Mouse (Mus musculus): ENCODE measurements at regions not wholly inside any gene's neighbourhood (a gene's known extent, or its start where the extent isn't known, plus 50 kb on each side); places are given as distances from the start of the nearest gene placed in this dataset.
A peak's percentile ranks its signal among the peaks of the same experiment; 100 is the strongest.
"Not testable (repeated sequence)": the region's sequence is repeated elsewhere in the genome, so short reads cannot be mapped to it uniquely, and the experiment has no call there.

DNA sequence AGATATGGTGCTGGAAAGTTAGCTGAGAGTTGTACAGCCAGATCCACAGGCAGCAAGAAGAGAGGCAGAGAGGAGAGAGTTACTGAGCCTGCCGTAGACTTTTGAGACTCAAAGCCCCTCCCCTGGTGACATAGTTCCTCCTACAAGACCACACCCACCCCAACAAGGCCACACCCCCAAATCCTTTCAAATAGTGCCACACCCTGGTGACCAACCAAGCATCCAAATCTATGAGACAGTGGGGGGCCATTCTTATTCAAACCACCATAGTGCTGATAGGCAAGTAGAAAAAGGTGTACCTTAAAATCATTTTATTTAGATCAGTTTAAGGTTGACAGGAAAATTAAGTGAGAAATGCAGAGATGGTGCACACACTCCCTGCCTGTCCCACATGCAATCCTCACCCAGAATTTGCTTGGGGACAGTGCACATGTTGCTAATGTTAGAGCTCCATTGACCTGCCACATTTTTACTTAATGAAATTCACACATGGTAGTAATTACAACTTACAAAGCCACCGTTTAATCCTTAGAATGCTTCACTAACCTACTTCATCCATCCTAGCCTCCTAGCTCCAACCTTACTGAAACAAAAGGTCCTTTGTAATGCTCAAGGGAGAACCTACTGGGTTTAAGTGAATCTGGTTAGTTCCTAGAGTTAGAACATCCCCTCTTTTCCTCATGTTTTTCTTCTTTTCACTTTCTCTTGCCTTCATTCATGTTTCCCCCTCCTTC is 86.5 kb downstream of the Phlda1 start:
- no peak for DNase-seq (ENCODE audit: low spot score)

DNA sequence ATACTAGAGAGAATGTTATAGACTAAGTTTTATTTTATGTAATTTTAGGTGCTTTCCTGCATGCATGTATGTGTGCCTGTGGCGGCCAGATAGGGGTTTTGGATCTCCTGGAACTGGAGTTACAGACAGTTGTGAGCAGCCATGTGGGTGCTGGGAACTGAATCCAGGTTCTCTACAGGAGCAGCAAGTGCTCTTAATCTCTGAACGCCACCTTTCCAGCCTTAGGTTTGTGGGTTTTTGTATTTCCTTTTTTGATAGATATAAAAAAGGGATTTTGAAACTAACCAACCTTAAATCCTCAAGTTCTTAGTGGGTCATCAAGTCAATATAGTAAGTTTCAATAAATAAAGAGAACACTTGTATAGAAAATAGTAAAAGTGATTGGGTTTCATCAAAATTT is 87.2 kb downstream of the Phlda1 start:
- no peak for DNase-seq (ENCODE audit: low spot score)

DNA sequence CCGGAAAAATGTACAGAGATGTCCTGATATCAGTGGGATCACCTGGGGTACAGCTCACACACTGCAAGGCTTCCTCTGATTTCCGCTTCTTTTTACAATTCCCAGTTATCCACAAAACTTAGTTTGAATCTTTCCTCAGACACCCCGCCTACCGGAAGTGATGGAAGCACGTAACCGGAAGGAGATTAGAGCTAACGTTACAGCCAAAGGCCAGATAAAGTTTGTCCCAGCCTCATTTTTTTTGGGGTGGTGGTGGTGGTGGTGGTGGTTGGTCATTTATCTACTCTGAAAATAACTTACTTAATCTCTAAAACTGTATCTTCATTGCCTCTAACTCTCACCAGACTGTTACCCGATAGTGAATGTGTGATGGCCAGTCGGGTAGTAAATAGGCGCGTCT is 88.1 kb downstream of the Phlda1 start:
- no peak for DNase-seq (ENCODE audit: low spot score)

DNA sequence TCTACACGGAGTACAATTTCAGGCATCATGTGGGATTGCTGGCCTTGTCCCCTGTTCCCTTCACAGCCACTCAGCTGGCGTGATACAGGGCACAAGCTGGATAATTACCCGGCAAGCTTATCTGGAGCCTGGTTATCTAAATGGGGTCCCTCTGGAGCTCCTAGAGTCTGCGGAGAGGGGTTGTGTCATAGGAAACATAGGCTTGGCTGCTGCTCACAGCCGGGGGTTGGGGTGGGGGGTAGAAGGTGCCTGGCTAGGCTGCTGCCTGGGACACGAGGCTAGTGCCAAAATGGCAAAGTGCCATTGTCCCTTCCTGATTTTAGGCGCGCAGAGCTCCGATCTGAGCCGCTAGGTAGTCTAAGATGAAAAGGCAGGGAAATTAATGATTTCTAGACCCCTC is 88.6 kb downstream of the Phlda1 start:
- DNase-seq (ENCODE audit: low spot score), result no peak

DNA sequence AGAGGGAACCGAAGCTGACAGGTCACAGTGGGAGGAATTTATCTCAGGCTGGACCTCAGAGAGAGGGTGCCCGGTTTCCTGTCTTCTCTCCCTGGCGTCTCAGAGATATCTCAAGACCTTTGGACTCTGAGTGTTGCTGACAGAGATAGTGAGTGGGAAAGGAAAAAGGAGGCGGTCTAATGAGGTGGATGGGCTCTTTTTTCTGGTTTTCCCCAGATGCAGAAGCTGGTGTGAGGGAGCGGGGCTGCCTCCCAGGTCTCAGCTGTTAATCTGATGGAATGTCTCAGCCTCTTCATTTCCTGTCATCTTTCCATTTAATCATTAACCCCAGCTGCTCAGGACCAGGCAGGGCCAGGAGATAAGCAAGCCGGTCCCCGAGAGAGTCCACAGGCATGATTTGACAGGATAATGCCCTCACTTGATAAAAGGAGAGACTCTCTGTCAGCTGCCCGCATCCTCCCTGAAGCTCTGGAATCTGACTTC is 89.5 kb downstream of the Phlda1 start:
- no peak for DNase-seq (ENCODE audit: low spot score)

DNA sequence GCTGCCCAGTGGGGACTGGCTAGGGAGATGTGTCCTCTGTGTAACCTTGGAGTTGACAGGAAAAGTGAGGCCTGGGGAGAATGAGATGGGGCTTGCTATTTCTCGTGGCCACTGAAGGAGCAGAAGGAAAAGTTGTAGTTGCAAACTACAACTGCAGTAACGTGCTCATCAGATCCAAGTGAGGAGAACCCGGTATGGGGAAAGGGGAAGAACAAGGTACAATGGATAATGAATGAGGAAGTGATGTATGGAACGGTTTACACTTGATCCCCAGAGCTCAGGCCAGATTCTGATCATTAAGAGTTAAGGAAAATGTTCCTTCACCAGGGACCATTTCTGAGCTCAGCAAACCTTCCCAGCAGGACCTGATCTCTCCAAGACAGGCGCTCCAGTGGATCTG is 92.6 kb downstream of the Phlda1 start:
- no peak for DNase-seq (ENCODE audit: low spot score)

DNA sequence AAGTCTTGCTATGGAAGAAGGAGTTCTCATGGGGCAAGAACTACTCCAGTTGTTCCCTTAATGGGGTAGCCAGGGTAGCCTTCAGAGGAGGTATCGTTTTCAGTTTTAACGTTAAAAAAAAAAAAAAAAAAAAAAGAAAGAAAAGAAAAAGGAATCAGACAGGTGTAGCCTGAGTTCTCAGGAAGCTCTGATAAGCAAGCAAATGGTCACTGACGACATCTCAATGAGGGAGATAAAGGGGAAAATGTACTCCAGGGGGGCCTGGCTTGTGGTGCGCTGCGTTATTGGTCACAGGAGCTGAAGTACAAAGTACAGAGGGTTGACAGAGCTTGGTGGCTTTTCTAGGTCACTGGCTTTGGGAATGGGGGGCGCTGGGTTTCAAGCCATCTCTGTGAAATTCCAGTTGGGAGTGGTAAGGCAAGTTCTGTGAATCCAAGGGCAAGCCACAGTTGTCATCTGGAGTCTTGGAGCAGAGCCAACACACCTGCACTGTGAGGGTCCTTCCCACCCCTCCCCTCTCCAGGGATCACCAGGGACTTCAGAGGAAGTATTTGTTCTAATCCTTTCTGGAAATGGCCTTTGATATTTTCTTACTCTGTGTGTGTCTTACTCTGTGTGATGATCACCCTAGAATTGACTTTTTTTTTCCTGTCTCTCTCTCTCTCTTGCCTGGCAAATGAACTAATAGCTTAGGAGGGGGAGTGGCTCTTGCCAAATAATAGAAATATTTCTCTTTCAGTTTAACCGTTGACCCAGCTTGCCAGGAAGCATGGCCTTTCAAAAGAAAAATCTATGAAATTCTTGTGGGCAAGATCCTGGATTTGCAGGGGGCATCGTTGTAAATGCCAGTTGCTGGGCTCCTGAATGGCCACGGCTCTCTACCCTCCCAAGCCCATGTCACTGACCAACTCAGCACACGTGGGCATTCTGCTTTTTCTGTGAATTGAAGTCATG is 93.5 kb downstream of the Phlda1 start:
- DNase-seq (ENCODE audit: low spot score), result no peak

DNA sequence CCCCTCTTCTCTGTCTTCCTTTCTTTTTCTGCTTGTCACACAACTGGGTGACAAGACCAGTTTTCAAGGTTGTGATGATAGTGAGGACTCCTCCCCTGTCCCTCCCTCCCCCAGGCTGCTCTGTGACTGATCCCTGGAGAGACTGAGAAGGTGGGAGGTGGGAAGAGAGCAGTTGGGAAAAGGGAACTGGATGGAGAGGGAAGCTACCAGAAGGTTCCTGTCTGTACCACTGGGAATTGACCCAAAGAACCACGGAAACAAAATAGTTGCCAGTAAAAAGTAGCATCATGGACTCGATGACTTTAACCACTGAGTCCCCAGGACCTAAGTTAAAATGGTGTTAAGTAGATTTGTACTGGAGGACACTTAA is 94.2 kb downstream of the Phlda1 start:
- no peak for DNase-seq (ENCODE audit: low spot score)

DNA sequence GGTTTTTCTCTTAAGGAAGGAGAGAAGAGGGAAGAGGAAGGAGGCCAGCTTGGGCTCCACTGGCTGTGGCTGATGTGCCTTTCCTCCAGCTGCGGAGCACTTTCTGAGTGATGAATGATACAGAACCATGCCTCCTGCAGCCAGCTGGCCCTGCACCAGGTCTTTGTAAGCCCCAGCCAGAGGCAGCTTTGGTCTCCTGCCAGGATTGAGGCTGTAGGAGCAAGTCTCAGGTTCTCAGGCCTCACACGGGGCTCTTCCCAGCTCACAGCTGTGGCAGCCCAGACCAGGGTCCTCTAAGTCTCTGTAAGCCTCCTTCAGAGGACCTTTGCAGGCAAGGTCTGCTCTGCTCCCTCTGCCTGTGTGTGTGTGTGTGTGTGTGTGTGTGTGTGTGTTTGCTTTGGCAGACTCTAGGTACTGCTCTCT is 94.6 kb downstream of the Phlda1 start:
- DNase-seq (ENCODE audit: low spot score), result peak; percentile 80

DNA sequence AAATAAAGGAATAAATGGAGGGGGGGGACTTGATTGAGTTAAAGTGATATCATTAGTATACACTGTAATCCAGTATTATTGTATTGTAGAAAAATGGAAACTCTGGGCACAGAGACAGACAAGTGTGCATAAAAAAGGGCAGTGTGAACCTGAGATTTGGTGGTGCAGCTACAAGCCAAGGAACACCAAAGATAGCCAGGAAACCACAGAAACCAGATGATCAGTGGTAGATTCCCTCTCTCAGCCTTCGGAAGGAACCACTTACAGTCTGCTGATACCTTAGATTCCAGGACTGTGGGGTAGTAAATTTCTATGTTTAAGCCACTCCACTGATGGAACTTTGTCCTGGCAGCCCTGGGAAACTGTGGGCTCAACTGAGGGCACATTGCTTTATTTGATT is 97.1 kb downstream of the Phlda1 start:
- DNase-seq (ENCODE audit: low spot score), result no peak

DNA sequence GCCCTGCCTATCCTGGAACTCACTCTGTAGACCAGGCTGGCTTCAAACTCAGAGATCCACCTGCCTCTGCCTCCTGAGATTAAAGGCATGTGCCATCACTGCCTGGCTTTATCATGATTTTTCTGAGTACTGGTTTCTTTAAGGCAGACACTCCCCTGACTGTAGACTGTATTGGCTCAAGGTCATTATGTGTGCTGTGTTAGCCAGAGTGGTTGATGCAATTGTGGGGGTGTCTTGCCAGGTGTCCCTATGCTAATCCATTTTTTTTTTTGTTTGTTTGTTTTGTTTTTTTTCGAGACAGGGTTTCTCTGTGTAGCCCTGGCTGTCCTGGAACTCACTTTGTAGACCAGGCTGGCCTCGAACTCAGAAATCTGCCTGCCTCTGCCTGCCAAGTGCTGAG is 101.3 kb downstream of the Phlda1 start:
- DNase-seq (ENCODE audit: low spot score), result not testable (repeated sequence)

DNA sequence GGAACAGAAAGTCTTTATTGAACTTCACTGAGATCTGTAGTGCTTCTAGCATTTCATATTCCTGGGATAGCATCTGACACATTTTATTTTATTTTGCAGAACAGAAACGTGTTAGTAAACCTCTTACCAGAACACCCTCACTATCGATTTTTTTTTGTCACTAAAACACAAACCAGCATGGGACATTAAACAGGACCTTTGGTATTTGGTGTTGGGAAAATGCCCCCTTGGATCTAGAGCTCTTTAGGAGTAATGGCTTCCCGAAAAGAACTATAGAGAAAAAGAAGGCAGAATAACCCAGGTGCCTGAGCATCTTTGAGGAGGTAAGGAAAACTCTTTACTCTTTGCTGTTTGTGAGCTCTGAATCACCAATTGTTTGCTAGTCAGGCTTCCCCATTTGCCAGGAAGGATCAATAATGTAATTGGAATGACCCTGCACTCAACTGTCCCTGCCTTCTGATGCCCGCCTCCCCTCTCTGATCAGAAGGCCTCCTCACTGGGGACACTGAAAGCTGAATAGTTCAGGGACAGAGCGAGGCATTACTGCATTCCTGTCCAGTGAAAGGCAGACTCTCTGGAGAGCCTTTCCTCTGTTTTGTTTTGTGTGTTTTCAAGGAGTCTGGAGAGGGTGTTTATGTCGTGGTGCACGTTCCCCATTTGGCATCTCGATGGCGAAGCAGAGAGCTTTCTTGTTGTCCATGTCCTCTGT is 102.5 kb downstream of the Phlda1 start:
- no peak for DNase-seq (ENCODE audit: low spot score)

DNA sequence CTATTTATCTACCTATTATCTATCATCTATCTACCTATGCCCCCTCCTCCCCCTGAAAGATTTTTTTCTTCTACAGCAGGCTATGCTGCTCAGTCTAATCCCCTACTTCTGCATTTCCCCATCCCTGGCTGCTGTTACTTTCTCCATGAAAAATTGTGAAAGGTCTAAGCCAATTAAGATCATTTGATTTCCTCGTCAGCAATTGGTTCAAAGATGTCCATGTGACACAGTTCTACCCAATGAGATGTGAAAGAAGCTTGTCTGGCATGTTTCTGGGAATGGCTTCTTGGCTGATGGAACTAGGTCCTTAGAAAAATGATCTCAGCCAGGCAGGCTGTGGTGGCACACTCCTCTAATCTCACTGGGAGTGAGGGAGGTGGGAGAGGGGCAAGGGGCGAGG is 103.8 kb downstream of the Phlda1 start:
- no peak for DNase-seq (ENCODE audit: low spot score)

DNA sequence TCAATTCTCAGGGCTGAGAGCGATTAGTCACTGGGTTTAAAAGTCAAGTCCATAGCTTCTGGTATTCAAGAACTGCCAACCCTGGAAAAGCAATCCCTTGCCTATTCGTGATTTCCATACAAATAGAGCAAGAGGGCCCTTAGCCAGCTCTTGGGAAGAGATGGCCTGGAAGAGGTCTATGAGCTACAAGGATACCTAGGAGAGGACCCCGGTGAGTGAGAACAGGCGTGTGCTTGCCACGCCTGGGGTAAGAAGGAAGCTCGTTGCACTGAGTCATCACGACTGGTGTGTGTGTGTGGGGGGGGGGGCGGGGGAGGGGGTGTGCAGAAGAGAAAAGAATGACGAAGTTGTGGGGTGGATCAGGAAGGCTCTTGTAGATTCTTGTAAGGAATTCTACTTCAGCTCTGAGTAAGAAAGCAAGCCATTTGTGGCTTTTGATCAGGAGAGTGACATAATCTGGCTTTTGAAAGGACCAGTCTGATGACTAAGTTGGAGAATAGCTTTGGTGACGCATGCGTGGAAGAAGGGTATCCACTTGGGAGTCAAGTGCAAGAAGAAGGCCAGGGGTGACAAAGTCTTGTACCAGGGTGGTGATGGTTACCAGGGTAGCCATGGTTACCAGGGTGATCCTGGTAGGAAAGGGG is 113.7 kb downstream of the Phlda1 start:
- no peak for DNase-seq (ENCODE audit: low spot score)

DNA sequence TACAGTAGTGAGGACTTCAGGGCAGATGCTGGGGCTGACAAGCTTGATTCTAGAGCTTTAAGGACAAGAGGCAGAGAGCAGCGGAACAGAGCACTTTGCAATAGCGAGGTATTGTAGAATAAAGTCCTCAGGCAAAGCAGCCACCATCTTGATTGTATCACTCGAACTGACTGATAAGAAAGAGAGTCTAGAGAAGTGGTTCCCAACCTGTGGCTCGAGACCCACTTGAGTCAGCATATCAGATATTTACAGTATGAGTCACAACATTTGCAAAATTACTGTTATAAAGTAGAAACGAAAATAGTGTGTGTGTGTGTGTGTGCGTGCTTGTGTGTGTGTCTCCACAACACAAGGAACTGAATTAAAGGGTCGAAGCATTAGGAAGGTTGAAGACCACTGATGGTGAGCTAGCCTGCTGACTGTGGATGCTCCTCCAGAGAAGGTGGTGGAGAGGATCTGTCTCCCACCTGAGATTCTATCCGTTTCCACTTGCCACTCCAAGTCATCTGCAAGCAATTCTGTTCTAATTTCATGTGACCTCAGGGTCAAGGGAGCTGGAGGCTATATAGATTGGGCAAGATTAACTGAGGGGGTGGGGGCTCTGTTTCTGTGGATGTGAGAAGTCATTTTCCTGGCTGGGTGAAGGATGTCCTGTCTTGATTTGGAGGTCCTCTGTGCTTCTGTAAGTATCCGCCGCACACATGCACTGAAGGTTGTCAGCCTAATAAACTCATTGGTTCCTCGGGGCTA is 115.0 kb downstream of the Phlda1 start:
- DNase-seq (ENCODE audit: low spot score), result no peak

DNA sequence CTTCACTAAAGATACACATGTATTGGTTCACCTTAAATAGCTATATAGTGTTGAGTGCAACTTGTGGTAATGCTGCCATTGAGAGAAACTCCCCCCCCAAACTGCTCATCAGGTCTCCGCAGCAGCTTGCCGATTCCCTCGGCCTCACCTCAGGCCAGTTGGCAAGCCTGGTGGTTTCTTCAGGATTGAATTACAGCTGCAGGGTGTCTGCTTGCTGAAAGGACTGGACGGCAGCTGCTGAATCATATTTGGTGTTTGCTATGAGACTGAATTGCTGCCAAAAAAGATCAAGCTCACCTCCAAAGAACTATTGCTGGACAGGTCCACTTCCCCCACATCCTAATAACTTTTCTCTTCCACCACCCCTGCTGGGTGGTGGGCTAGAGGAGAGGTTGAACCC is 116.7 kb downstream of the Phlda1 start:
- DNase-seq (ENCODE audit: low spot score), result no peak

DNA sequence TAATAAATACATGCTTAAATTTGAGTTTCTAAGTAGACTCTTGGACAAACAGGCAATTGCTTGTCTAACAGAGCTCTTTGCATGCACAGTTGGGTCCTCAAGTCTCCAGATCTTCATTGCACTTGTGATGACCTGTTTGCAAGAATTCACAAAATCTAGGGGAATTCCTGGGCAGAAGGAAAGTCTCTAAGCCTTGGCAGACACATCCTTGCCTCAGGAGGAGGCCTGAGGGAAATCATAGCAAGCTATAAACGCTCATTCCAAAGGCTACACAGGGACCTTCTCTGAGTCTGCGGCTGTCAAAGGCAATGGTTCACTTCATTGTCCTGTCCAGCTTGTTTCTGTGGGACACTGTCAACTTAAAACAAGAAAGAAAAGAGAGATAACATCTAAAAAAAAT is 117.9 kb downstream of the Phlda1 start:
- no peak for DNase-seq (ENCODE audit: low spot score)

DNA sequence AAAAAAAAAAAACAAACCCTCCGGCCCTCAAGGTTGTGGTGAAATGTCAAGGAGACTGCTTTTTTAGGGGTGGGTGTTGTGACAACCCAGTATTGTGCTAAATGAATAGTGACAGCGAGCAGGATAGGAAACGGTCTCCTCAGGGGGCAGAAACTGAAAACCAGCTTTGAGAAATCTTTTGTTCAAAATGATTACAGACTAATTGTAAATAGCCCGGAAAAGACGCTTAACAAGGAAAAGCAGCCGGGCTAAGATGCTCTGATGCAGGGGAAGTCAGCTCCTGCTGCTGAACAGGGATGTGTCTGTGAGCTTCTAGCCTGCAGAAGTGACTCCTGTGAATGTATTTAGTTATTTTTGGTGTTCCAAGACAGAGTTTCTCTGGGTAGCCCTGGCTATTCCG is 118.5 kb downstream of the Phlda1 start:
- no peak for DNase-seq (ENCODE audit: low spot score)

DNA sequence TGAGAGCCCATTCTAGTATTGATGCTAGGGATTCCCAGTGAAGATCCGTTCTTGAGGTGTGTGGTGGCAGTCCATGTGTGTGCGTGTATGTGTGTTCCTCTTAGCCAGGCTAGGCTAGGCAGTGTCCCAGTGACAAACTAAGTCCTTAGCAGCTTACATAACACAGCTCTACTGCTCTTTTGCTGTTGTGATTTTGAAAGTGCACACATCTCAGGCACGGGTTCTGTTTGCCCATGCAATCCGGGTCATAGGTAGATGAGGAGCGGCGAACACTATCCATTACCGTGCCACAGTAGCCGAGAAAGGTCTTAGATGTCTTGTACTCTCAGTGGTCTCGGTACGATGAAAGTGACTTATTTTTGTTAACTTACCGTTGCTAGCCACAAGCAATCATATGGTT is 119.5 kb downstream of the Phlda1 start:
- DNase-seq (ENCODE audit: low spot score), result no peak

DNA sequence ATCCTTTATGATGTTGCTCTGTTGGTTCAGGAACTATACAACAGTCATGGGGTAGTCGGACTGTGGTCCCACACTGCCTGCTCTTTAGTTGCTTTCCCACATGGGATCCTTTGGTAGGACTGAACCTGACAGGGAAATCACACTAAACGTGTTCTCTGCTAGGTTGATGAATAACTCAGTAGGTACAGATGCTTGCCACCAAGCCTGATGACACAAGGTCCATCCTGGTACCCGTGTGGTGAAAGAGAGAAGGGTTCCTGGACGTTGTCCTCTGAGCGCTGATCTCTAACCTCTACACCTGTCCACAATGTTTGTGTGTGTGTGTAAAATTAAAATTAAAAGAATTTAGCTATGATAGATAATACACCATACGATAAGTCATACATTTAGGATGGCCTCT is 119.9 kb downstream of the Phlda1 start:
- no peak for DNase-seq (ENCODE audit: low spot score)

DNA sequence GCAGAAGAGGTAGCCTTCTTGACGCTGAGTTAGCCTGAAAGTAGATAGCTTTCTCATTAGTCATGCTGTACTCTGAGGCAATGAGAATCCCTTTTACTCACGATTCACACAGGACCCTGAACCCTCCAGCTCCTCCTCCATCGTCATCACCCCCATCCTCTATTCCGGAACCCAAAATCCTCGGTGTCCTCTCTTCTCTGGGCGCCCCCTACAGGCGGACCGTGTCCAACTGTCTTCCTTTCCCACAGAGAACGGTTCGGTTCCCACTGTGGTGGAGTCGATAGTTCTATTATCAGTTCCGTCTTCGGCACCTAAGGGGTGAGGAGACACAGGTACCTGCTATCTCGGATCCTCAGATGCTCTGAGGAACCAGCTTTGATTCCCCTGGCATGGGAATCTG is 130.2 kb downstream of the Phlda1 start:
- no peak for DNase-seq (ENCODE audit: low spot score)

Measured in ovary, postnatal 36 days (tissue).